Mouse (Mus musculus) lung, adult 2 months (tissue): ENCODE results near the gene L3mbtl4.

Experiments used
- CTCF ChIP-seq: fragments of 200-500 bp; IDR thresholded peaks from 2 replicates; pipeline ENCODE4 v1.5.1; 2011; ENCODE audit warnings: mild to moderate bottlenecking, low read length, control low read depth; ENCODE audit not compliant: insufficient read depth
- POLR2A ChIP-seq: fragments of 200-500 bp; IDR thresholded peaks from 2 replicates; pipeline ENCODE4 v1.6.1; 2011; ENCODE audit warnings: low read depth, mild to moderate bottlenecking, control low read depth, low read length, borderline replicate concordance; ENCODE audit errors: extremely low read depth

DNA sequence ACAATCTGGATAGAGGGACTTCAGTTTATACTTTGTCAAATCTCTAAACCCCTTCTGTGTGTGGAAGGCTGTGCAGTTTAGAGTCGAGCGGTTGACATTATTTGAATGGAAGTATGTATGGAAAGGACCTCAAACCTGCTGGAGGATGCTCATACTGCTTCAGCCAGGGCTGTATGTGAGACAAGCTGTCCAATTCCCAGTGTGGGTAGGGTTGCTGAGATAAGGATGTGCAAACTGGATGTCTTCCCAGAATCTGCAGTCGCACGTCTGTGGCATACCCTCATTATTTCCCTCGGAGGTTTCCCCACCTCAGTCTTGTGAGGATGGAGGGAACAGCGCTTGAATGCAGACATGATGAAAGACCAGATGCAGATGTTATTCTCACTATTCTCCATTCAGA is 34.8 kb downstream of the L3mbtl4 start:
- no peak for TF ChIP-seq CTCF
- TF ChIP-seq POLR2A: no peak
